Mouse (Mus musculus): ENCODE measurements around the gene Gapdhs.

- TF ChIP-seq POLR2A (IDR thresholded peaks at IDR 0.05; ENCODE audit: control insufficient read depth, extremely low read depth, insufficient read depth, low read length, poor library complexity): no peak
- TF ChIP-seq CTCF (IDR thresholded peaks at IDR 0.05; ENCODE audit: borderline replicate concordance, control insufficient read depth, extremely low read depth, insufficient read depth, low read length, poor library complexity): no peak
These were observed 18.4 kb upstream of the Gapdhs start for GRCm38 (mm10) chr7:30761769-30762352.
